Mouse (Mus musculus) kidney, embryonic 14.5 days (tissue): ENCODE measurements around the gene Actrt3. TPM values are rescaled to one million over a fixed set of nuclear protein-coding genes. Genes with fewer than 3 reads are reported as not detected.

Experiments
- ATAC-seq: fragments of 200-750 bp; cut with Nextera tagmentation; 2 replicates; pipeline ENCODE4 v1.8.0; 2017; ENCODE audit warnings: moderate number of reproducible peaks, mild to moderate bottlenecking, moderate TSS enrichment, moderate library complexity; ENCODE audit not compliant: low FRiP score, low TSS enrichment
- H3K27ac ChIP-seq: fragments of 300-500 bp; sonication (generic); 2 replicates; pipeline ENCODE4 v1.5.1; 2014; ENCODE audit warnings: low read depth, mild to moderate bottlenecking, low read length, moderate library complexity, mixed read lengths
- H3K27me3 ChIP-seq: fragments of 300-500 bp; sonication (generic); 2 replicates; pipeline ENCODE4 v1.6.1; 2014; ENCODE audit warnings: mild to moderate bottlenecking, low read length; ENCODE audit not compliant: control insufficient read depth, insufficient read depth
- H3K36me3 ChIP-seq: fragments of 300-500 bp; sonication (generic); 2 replicates; pipeline ENCODE4 v1.6.1; 2014; ENCODE audit warnings: low read length, mixed read lengths; ENCODE audit not compliant: control insufficient read depth, insufficient read depth
- H3K4me1 ChIP-seq: fragments of 300-500 bp; sonication (generic); 2 replicates; pipeline ENCODE4 v1.6.1; 2014; ENCODE audit warnings: low read length, mixed read lengths; ENCODE audit not compliant: control insufficient read depth, insufficient read depth
- H3K4me2 ChIP-seq: fragments of 300-500 bp; sonication (generic); replicated peaks from 2 replicates; pipeline ENCODE4 v1.6.1; 2014; ENCODE audit warnings: low read depth, mild to moderate bottlenecking, low read length
- H3K4me3 ChIP-seq: fragments of 300-500 bp; sonication (generic); 2 replicates; pipeline ENCODE4 v1.5.1; 2014; ENCODE audit warnings: mild to moderate bottlenecking, low read length
- H3K9ac ChIP-seq: fragments of 300-500 bp; sonication (generic); 2 replicates; pipeline ENCODE4 v1.6.1; 2014; ENCODE audit warnings: low read depth, mild to moderate bottlenecking, low read length, moderate library complexity
- H3K9me3 ChIP-seq: fragments of 300-500 bp; sonication (generic); 2 replicates; pipeline ENCODE4 v1.6.1; 2016; ENCODE audit warnings: low read length; ENCODE audit not compliant: control insufficient read depth
- WGBS: fragments of 180-500 bp; shearing (Covaris S2); extraction: QIAGEN DNeasy Blood & Tissue Kit; methylation state at CpG from one replicate; pipeline ENCODE4 v1.1.7; 2014; 5-methylcytosine and 5-hydroxymethylcytosine counted together
- polyA plus RNA-seq: library from polyadenylated mRNA; unstranded; fragments of >200 nt; fragmentation: Nextera tagmentation; extraction: Ambion mirVana; gene quantifications from 2 replicates; pipeline ENCODE4 v1.2.1, GENCODE M21; 2014

The Actrt3 gene
- not detected in 2 replicates for polyA plus RNA-seq

GRCm38 (mm10) chr3:30599711-30600545 is at the start of gene Actrt3:
Gene Actrt3 (minus strand): TSS chr3:30599939.
- Histone ChIP-seq H3K4me3 (peak within 1 kb of the TSS; percentile 74), H3K4me1 (peaks cover 5% of the 10 kb centered on the region; the same call in 1 of the 2 replicates), H3K27me3 (no peaks in the 10 kb centered on the region; the same call in 1 of the 2 replicates), H3K9me3 (no peaks in the 10 kb centered on the region), H3K27ac (0 out of 2 replicates have a peak within 1 kb of the TSS, but pooled peaks have one; percentile 30), H3K4me2 (peak within 1 kb of the TSS; percentile 93), H3K9ac (peak within 1 kb of the TSS; percentile 54), H3K36me3 (peaks cover 7% of the 10 kb centered on the region)
- no peak for ATAC-seq
- 1% methylated on average over 32 of the region's 32 CpGs for WGBS

DNA sequence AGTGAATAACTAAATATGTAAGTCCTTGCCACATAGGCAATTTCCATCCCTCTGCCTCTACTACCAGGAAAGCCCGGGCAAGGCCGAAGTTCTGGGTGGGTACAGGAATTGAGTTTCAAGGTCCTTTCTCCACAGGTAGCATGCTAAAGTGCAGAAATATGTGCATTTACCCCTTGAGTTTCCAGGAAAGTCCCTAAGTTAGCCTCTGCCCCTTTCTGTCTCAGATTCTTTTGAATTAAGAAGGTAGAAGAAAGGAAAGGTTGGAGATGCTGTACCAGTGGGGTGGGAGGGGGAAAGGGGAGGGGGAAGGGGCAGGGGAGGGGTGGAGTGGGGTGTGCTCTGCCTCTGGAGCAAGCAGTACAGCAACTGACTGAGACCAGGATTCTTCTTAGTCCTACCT is 48.7 kb upstream of the Actrt3 start:
- 98% methylated on average over 2 of the region's 2 CpGs for WGBS
- H3K27ac ChIP-seq: no peak overlapping the region
- H3K9me3 ChIP-seq: no peaks in the 10 kb centered on the region
- no peak overlapping the region for H3K4me2 ChIP-seq
- no peak for ATAC-seq
- H3K4me3 ChIP-seq: no peak overlapping the region
- H3K36me3 ChIP-seq: no peaks in the 10 kb centered on the region
- H3K27me3 ChIP-seq: peaks cover 11% of the 10 kb centered on the region; the same call in 1 of the 2 replicates
- H3K4me1 ChIP-seq: no peaks in the 10 kb centered on the region
- H3K9ac ChIP-seq: no peak overlapping the region

- Histone ChIP-seq H3K4me1 (no peaks in the 10 kb centered on the region), H3K4me3 (peak within 1 kb of the TSS; percentile 32), H3K9me3 (no peaks in the 10 kb centered on the region), H3K36me3 (no peaks in the 10 kb centered on the region), H3K4me2 (peak within 1 kb of the TSS; percentile 53), H3K27me3 (peaks cover 11% of the 10 kb centered on the region; the same call in 1 of the 2 replicates), H3K9ac (peak within 1 kb of the TSS; percentile 49), H3K27ac (no peak within 1 kb of the TSS)
- 1% methylated on average over 25 of the region's 25 CpGs for WGBS
- ATAC-seq: peak; percentile 96
These were observed 47.8 kb upstream of the Actrt3 start, which contains the start of gene Lrrc34 for GRCm38 (mm10) chr3:30647440-30648090. Gene Lrrc34 (minus strand): TSS chr3:30647869.

- peaks cover 11% of the 10 kb centered on the region; the same call in 1 of the 2 replicates for H3K27me3 ChIP-seq
- H3K27ac ChIP-seq: no peak overlapping the region
- H3K36me3 ChIP-seq: no peaks in the 10 kb centered on the region
- no peak overlapping the region for H3K9ac ChIP-seq
- H3K4me3 ChIP-seq: no peak overlapping the region
- ATAC-seq: no peak
- no peaks in the 10 kb centered on the region for H3K4me1 ChIP-seq
- no peak overlapping the region for H3K4me2 ChIP-seq
- 54% methylated on average over 8 of the region's 8 CpGs for WGBS
- H3K9me3 ChIP-seq: no peaks in the 10 kb centered on the region
These were observed 47.0 kb upstream of the Actrt3 start for GRCm38 (mm10) chr3:30646761-30647160.

- H3K4me1 ChIP-seq: no peaks in the 10 kb centered on the region
- no peaks in the 10 kb centered on the region for H3K36me3 ChIP-seq
- peaks cover 1% of the 10 kb centered on the region; the same call in 1 of the 2 replicates for H3K27me3 ChIP-seq
- 75% methylated on average over 2 of the region's 2 CpGs for WGBS
- H3K9ac ChIP-seq: no peak within 1 kb of the TSS
- no peak for ATAC-seq
- no peaks in the 10 kb centered on the region for H3K9me3 ChIP-seq
- H3K27ac ChIP-seq: no peak within 1 kb of the TSS
- H3K4me2 ChIP-seq: no peak within 1 kb of the TSS
- H3K4me3 ChIP-seq: no peak within 1 kb of the TSS
These were observed 44.5 kb upstream of the Actrt3 start, which contains the start of gene Lrriq4 for GRCm38 (mm10) chr3:30644207-30644606. Gene Lrriq4 (plus strand): TSS chr3:30644507.

DNA sequence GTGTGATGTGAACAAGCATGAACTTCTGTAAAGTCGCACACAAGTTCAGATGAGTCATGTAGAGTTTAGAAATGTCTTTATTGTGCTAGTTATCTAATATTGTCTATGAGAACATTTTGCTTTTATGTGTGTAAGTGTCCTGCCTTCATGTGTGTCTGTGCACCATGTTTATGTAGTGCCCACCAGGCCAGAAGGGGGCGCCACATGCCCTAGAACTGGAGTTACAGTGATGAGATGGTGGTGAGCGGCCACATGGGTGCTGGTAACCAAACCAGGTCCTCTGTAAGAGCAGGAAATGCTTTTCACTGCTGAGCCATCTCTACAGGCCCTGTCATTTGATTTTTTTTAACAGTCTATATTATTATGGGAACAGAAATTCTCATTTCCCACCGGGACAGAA is 35.9 kb upstream of the Actrt3 start:
- Histone ChIP-seq H3K4me1 (no peaks in the 10 kb centered on the region), H3K4me2 (no peak overlapping the region), H3K9me3 (no peaks in the 10 kb centered on the region), H3K9ac (no peak overlapping the region), H3K27me3 (no peaks in the 10 kb centered on the region), H3K4me3 (no peak overlapping the region), H3K36me3 (no peaks in the 10 kb centered on the region), H3K27ac (no peak overlapping the region)
- ATAC-seq: no peak
- 81% methylated on average over 4 of the region's 4 CpGs for WGBS

- H3K27me3 ChIP-seq: no peaks in the 10 kb centered on the region
- no peak overlapping the region for H3K4me3 ChIP-seq
- WGBS: 46% methylated on average over 3 of the region's 3 CpGs
- no peaks in the 10 kb centered on the region for H3K4me1 ChIP-seq
- no peak overlapping the region for H3K27ac ChIP-seq
- no peaks in the 10 kb centered on the region for H3K36me3 ChIP-seq
- no peaks in the 10 kb centered on the region for H3K9me3 ChIP-seq
- ATAC-seq: no peak
- no peak overlapping the region for H3K9ac ChIP-seq
- H3K4me2 ChIP-seq: no peak overlapping the region
These were observed 33.9 kb upstream of the Actrt3 start for GRCm38 (mm10) chr3:30633681-30634080.

DNA sequence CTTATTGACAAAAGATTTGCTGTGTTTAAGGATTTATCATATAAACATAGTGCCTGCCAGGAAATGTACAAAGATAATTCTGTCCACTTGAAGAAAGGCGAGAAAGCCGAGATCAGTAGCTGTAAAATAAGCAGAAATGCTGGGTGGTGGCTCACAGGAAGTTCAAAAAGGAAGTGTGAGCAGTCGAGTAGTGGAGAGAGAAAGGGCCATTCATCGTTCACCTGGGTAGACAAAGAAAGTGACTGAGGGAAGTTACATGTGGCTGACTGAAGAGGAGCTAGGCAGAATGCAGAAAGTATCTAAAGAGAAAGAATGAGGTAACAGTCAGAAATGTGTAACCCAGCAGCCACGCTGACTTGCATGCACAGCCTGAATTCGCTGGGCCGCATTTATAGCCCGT is 20.4 kb upstream of the Actrt3 start:
- WGBS: 74% methylated on average over 8 of the region's 8 CpGs
- no peak for ATAC-seq
- Histone ChIP-seq H3K4me3 (no peak overlapping the region), H3K4me1 (no peaks in the 10 kb centered on the region), H3K9me3 (no peaks in the 10 kb centered on the region), H3K27ac (no peak overlapping the region), H3K36me3 (peaks cover 34% of the 10 kb centered on the region), H3K9ac (no peak overlapping the region), H3K4me2 (no peak overlapping the region), H3K27me3 (no peaks in the 10 kb centered on the region)

GRCm38 (mm10) chr3:30610930-30611329 is 11.2 kb upstream of the Actrt3 start:
- ATAC-seq: no peak
- 94% methylated on average over 4 of the region's 4 CpGs for WGBS
- H3K36me3 ChIP-seq: peaks cover 80% of the 10 kb centered on the region
- no peaks in the 10 kb centered on the region for H3K9me3 ChIP-seq
- H3K4me3 ChIP-seq: no peak overlapping the region
- H3K9ac ChIP-seq: no peak overlapping the region
- H3K27ac ChIP-seq: no peak overlapping the region
- no peaks in the 10 kb centered on the region for H3K27me3 ChIP-seq
- 0 out of 2 replicates have a peak, but pooled peaks cover 6% of the 10 kb centered on the region for H3K4me1 ChIP-seq
- no peak overlapping the region for H3K4me2 ChIP-seq
